Mouse (Mus musculus) G1E-ER4 (cell line): Measurements from ENCODE around the gene Spint2. TPM values are rescaled to one million over a fixed set of nuclear protein-coding genes. Genes with fewer than 3 reads are reported as not detected.

Experiments used
- GATA1 ChIP-seq: IDR thresholded peaks from one replicate; pipeline ENCODE4 v1.8.0; 2012; ENCODE audit warnings: low read length, inconsistent platforms
- polyA plus RNA-seq: library from polyadenylated mRNA; stranded (reverse); fragments of >175 nt; gene quantifications from 2 replicates; pipeline ENCODE4 v1.2.3, GENCODE M21; 2012

Spint2 gene
- polyA plus RNA-seq, 1 experiment = 112 TPM

DNA sequence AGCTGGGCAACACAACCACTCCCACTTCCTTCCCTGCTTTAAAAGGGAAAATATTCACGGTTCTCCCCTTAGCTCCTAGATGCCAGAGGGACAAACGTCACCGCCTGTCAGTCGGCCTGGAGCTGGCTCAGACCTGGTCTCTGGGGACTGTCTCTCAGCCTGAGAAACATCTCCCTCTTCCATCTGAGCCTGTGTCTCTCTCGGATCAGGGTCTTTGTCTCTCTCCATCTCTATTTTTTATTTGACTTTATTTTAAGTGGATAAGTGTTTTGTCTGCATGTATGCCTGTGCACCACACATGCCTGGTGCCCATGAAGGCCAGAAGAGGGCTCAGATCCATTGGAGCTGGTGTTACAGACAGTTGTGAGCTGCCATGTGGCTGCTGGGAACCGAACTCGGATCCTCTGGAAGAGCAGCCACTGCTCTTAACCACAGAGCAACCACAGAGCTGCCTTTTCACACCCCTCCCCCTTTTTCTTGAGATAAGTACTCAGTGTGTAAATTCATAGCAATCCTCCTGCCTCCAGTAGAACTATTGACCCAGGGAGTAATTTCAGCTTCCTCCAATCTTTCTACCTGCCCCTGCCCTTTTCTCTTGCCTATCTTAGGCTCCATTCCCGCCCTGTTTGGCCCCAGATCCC, 10.9 kb upstream of the Spint2 start:
- TF ChIP-seq GATA1 = no peak

GRCm38 (mm10) chr7:29291616-29292457, 10.1 kb upstream of the Spint2 start:
- TF ChIP-seq GATA1 = no peak

GRCm38 (mm10) chr7:29290691-29291485, 9.2 kb upstream of the Spint2 start:
- no peak for TF ChIP-seq GATA1

DNA sequence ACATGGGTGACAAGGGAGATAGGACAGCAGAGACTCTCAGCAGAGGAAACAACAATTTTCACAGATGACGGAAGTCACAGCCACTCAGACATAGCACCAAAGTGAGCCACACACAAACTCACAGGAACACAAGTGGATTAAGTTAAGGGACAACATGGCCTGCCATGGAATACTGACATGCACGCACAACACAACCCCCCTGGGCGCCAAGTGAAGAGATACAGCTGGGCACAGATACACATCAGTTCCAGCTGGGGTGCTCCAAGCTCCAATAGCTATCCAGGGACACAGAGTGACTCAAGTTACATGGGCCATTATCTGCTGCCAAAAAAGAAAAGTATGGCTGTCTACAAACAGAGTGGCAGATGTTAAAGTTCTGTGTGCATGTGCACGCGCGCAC, 8.1 kb upstream of the Spint2 start:
- TF ChIP-seq GATA1 = no peak

GRCm38 (mm10) chr7:29288942-29289638, 7.4 kb upstream of the Spint2 start, which contains the start of gene Ppp1r14a:
Ppp1r14a (plus strand) TSS chr7:29289308.
- TF ChIP-seq GATA1 = no peak

GRCm38 (mm10) chr7:29288079-29288478, 6.4 kb upstream of the Spint2 start:
- TF ChIP-seq GATA1 = no peak

DNA sequence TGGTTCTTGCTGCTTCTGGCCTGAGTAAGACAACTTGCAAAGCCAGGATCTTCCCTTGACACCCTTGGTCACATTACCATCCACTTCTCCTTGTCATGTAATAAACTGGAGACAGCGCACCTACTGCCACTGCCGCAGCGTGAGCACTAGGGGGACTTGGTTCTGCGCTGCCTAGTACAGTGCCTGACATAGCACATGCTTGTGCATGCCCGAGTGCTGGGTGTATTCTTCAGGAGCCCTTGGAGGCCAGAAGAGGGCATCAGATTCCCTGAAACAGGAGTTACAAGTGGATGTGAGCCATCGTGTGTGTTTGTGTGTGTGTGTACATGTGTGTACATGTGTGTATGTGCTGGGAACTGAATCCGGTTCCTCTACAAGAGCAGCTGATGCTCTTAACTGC, 5.8 kb upstream of the Spint2 start:
- no peak for TF ChIP-seq GATA1

DNA sequence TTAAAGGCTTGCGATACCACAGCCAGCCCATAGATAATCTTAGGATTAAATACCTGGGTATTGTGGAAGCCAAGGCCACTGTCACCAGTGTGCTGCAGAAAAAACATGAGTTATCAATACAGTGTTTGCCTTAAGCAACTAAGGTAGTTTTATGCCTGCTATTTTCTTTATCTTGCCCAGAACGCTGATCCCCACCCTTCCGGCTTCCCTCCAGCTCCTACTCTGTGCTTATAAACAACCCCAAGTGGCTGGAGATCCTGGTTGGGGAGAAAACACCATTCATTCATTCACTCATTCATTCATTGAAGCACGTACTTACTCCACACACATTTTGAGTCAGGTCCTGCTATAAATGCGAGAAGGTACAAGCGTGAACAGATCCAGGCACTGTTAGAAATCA, 2.8 kb upstream of the Spint2 start:
- TF ChIP-seq GATA1 = no peak

DNA sequence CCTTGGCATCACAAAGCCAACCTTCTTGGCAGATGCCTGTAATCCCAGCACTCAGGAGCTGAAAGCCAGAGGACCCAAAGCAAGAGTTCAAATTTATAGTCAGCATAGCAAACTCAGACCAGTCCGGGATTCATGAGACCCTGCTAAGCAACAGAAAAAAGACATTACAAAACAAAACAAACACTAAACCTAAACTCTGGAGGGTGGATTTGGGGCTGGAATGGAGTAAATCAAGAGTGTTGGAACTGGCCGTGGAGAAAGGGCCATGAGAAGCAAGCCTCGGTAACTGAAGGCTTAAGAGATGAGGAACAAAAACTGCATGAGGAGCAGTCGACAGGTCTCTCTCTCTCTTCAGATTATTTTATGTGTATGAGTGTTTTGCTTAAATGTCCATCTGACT, 2.2 kb upstream of the Spint2 start:
- no peak for TF ChIP-seq GATA1

- no peak for TF ChIP-seq GATA1
Measured at GRCm38 (mm10) chr7:29282074-29282554, 402 bp upstream of the Spint2 start.

DNA sequence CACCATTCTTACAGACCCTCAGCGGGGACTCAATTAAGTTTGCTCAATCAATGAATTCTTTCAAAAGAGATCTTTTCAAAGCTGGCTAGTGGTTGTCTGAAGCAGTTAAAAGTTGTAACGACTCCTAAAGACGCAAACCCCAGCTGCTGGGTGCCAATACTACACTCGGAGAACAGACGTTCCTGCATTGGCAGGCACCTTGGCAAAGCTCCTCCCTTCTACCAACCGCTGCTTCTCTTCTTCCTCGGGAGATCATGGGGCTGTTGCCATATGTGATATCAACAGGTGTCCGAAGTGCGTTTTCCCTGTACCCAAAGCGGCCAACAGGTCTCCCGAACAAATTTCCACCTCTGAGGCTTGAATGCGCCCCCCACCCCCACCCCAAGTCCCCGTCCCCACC, 911 bp downstream of the Spint2 start:
- no peak for TF ChIP-seq GATA1

GRCm38 (mm10) chr7:29279924-29280323, 1.8 kb downstream of the Spint2 start:
- TF ChIP-seq GATA1 = no peak

DNA sequence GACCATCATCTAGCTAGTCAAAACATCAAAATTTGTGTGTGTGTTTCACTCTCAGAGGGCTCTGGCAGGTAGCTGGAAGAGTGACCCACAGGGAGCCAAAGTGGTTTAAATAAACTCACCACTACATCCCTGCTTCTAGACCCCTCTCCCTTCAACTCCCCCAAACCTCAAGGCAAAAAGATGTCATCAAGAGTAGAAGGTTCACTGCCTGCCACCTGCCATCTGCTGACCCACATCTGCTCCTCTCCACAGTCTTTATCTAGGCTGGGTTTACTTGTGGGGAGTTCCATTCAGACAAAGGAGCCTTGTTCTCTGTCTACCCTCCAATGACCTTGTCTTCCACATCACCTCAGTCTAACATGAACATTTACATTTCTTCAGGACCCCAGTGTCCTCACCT, 2.5 kb downstream of the Spint2 start:
- TF ChIP-seq GATA1 = no peak

- no peak for TF ChIP-seq GATA1
Measured at GRCm38 (mm10) chr7:29277510-29277909, 4.2 kb downstream of the Spint2 start.

DNA sequence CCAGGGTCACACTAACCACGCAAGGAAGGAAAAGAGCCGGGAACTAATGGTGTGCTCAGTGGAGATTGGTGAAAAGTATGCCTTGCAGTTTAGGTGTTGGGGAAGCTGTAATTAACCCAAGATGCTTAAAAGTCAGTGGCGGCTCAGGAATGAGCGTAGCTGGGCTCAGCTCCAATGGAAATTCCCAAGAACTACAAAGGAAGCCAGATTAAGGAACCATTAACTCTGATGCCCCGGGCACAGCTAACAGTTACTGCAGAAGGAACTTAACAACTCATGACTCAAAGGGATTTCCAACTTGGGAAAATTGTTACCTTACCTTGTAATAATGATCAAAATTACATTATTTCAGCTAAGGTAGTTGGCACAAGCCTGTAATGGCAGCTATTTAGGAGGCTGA, 5.0 kb downstream of the Spint2 start:
- no peak for TF ChIP-seq GATA1
